ENCODE assay signal across 18 mouse cellular contexts in genomic region chr9:121926634-121927405, GRCm38 (mm10). TPM values are rescaled to one million over a fixed set of nuclear protein-coding genes. Genes with fewer than 3 reads are reported as not detected.
DNase-seq lines count a peak whose midpoint lies in the region; ATAC-seq and TF ChIP-seq lines count a peak whose summit lies in the region.
"Had no signal": no experiment of that assay in that cellular context is flagged by ENCODE, and none has a peak within 500 bp of the region (broad histone marks: within the 10 kb centered on the region; RNA-seq: fewer than 3 reads in every experiment).

No protein-coding gene starts in this region.

- intact Hi-C loops in heart, postnatal 36 days (cut with DNase I) = loop anchor here (5.0 kb wide), 2 partner anchors 45 to 80 kb away; no protein-coding TSS in a partner anchor

- WGBS in kidney, embryonic 14.5 days = 41% methylated on average over 11 of the region's 11 CpGs
- 28% methylated on average over 11 of the region's 11 CpGs for WGBS in bone marrow, adult 2 months

- TF ChIP-seq CTCF in bone marrow, adult 2 months (IDR thresholded peaks at IDR 0.05; ENCODE audit: control insufficient read depth, insufficient read depth, low read length) = no peak

- TF ChIP-seq POLR2A in bone marrow, adult 2 months (IDR thresholded peaks at IDR 0.05; ENCODE audit: borderline replicate concordance, control insufficient read depth, low read depth, low read length) = no peak

- no peak overlapping the region for H3K27ac ChIP-seq in kidney, embryonic 14.5 days (ENCODE audit: low read depth, low read length)
- peak overlapping the region; percentile 16; the same call in 1 of the 2 replicates for H3K27ac ChIP-seq in bone marrow, adult 2 months (ENCODE audit: control insufficient read depth, insufficient read depth, low read depth, low read length, poor library complexity)
- H3K27ac ChIP-seq: lung, embryonic 15.5 days; midbrain, embryonic 10.5 days had no signal

- H3K9me3 ChIP-seq in kidney, embryonic 14.5 days (ENCODE audit: control insufficient read depth, low read length) = no peaks in the 10 kb centered on the region
- H3K9me3 ChIP-seq in megakaryocyte, embryonic 14.5 days = peaks cover under 1% of the 10 kb centered on the region
- H3K9me3 ChIP-seq: lung, embryonic 15.5 days; midbrain, embryonic 10.5 days had no signal

- H3K9ac ChIP-seq in kidney, embryonic 14.5 days (ENCODE audit: low read depth, low read length) = no peak overlapping the region
- H3K9ac ChIP-seq: lung, embryonic 15.5 days had no signal

- no peaks in the 10 kb centered on the region for H3K4me1 ChIP-seq in kidney, embryonic 14.5 days (ENCODE audit: control insufficient read depth, insufficient read depth, low read length)
- peaks cover 13% of the 10 kb centered on the region; the same call in 1 of the 2 replicates for H3K4me1 ChIP-seq in bone marrow, adult 2 months (ENCODE audit: control insufficient read depth, insufficient read depth, low read length)
- peaks cover 29% of the 10 kb centered on the region for H3K4me1 ChIP-seq in megakaryocyte, embryonic 14.5 days
- H3K4me1 ChIP-seq: lung, embryonic 15.5 days; midbrain, embryonic 10.5 days had no signal

- ATAC-seq in kidney, embryonic 14.5 days (ENCODE audit: low FRiP score, low TSS enrichment) = peak; percentile 35; the same call in 1 of the 2 replicates

- DNase-seq in kidney, postnatal 10 days = no peak
- peak; percentile 44 to 49 for DNase-seq in B cell, adult 2 months
- no peak for DNase-seq in testis, postnatal 10 days (ENCODE audit: low spot score)
- DNase-seq in heart, postnatal 36 days = no peak
- no peak for DNase-seq in gastrocnemius, adult 8-10 months (ENCODE audit: low spot score in 2 of 2)
- DNase-seq: adrenal gland, postnatal 36 days; cerebellum, adult 11-12 months; heart, adult 18-20 months; heart, postnatal 10 days; thymus, postnatal 25 days had no signal

- H3K27me3 ChIP-seq in kidney, embryonic 14.5 days (ENCODE audit: control insufficient read depth, insufficient read depth, low read length) = no peaks in the 10 kb centered on the region
- H3K27me3 ChIP-seq in megakaryocyte, embryonic 14.5 days (replicated peaks) = peaks cover 32% of the 10 kb centered on the region
- H3K27me3 ChIP-seq: lung, embryonic 15.5 days had no signal

- H3K4me3 ChIP-seq in kidney, embryonic 14.5 days (ENCODE audit: low read length) = no peak overlapping the region
- H3K4me3 ChIP-seq in bone marrow, adult 2 months (replicated peaks; ENCODE audit: control insufficient read depth, low read depth, low read length) = no peak overlapping the region
- peak overlapping the region; percentile 28 for H3K4me3 ChIP-seq in megakaryocyte, embryonic 14.5 days (replicated peaks)
- H3K4me3 ChIP-seq: lung, embryonic 15.5 days; midbrain, embryonic 10.5 days; myocyte had no signal

- H3K36me3 ChIP-seq in kidney, embryonic 14.5 days (ENCODE audit: control insufficient read depth, insufficient read depth, low read length) = no peaks in the 10 kb centered on the region
- H3K36me3 ChIP-seq in megakaryocyte, embryonic 14.5 days (replicated peaks; ENCODE audit: low read length) = no peaks in the 10 kb centered on the region
- H3K36me3 ChIP-seq: lung, embryonic 15.5 days; midbrain, embryonic 10.5 days had no signal

- no peak overlapping the region for H3K4me2 ChIP-seq in kidney, embryonic 14.5 days (replicated peaks; ENCODE audit: low read depth, low read length)
- H3K4me2 ChIP-seq: lung, embryonic 15.5 days had no signal

RNA-seq across cellular contexts. Expression of gene Cyp8b1, which starts 10.7 kb away (rescaled TPM):
- polyA plus RNA-seq in kidney, embryonic 14.5 days (2014; fragmentation: Nextera tagmentation; extraction: Ambion mirVana) = not detected in 2 replicates
- 0.77 TPM in 1 of 2 replicates, not detected in the other for polyA plus RNA-seq in bone marrow, adult 2 months (2011; ENCODE audit: insufficient read depth, insufficient read length, low replicate concordance, missing spikeins)
- not detected in 2 replicates for polyA plus RNA-seq in megakaryocyte, embryonic 14.5 days (2012; ENCODE audit: insufficient read depth, low replicate concordance)
- total RNA-seq in heart, postnatal 36 days (2021) = not detected
- total RNA-seq in gastrocnemius, adult 8-10 months (2022) = not detected
- total RNA-seq: heart, adult 18-20 months; heart, postnatal 10 days; left cerebral cortex, adult 8-10 months had no signal
- polyA plus RNA-seq: intestine, embryonic 14.5 days; lung, embryonic 15.5 days; midbrain, embryonic 10.5 days; myocyte had no signal

RNA-seq across cellular contexts. Expression of gene Fam198a, which starts 24.0 kb away (rescaled TPM):
- 0.73 and 1.0 TPM in 2 replicates for polyA plus RNA-seq in kidney, embryonic 14.5 days (2014; fragmentation: Nextera tagmentation; extraction: Ambion mirVana)
- polyA plus RNA-seq in bone marrow, adult 2 months (2011; ENCODE audit: insufficient read depth, insufficient read length, low replicate concordance, missing spikeins) = 0.36 TPM in 1 of 2 replicates, not detected in the other
- not detected in 2 replicates for polyA plus RNA-seq in megakaryocyte, embryonic 14.5 days (2012; ENCODE audit: insufficient read depth, low replicate concordance)
- total RNA-seq in heart, postnatal 36 days (2021) = 1 to 10 TPM in 1 of 2 experiments, under 1 TPM in 1; 0.95 to 1.8 TPM
- under 1 TPM; 0.31 to 0.94 (median 0.60) TPM for total RNA-seq in gastrocnemius, adult 8-10 months (2022)

RNA-seq across cellular contexts. Expression of gene Ackr2, which starts 28.7 kb away (rescaled TPM):
- polyA plus RNA-seq in kidney, embryonic 14.5 days (2014; fragmentation: Nextera tagmentation; extraction: Ambion mirVana) = 0.42 and 0.96 TPM in 2 replicates
- not detected in 2 replicates for polyA plus RNA-seq in bone marrow, adult 2 months (2011; ENCODE audit: insufficient read depth, insufficient read length, low replicate concordance, missing spikeins)
- polyA plus RNA-seq in megakaryocyte, embryonic 14.5 days (2012; ENCODE audit: insufficient read depth, low replicate concordance) = 1.5 TPM in 1 of 2 replicates, not detected in the other
- total RNA-seq in heart, postnatal 36 days (2021) = 1 to 10 TPM; 1.6 to 1.9 TPM
- total RNA-seq in gastrocnemius, adult 8-10 months (2022) = 1 to 10 TPM in 1 of 4 experiments, under 1 TPM in 3; 0.61 to 1.2 (median 0.64) TPM

Comparison
In these comparisons a context has a peak if more than half of its experiments do, and no peak if none do; other contexts are left out.
1. DNase-seq: peak in B cell, adult 2 months (2 of 2); none in kidney, postnatal 10 days (single experiment), testis, postnatal 10 days (single experiment), heart, postnatal 36 days (0 of 2) and gastrocnemius, adult 8-10 months (0 of 2).